Mouse (Mus musculus): ENCODE results near the gene Mcm3ap. TPM values are rescaled to one million over a fixed set of nuclear protein-coding genes. Genes with fewer than 3 reads are reported as not detected.

The Mcm3ap gene
- polyA plus RNA-seq, 1 experiment from 2014 or later = 80.0 TPM

DNA sequence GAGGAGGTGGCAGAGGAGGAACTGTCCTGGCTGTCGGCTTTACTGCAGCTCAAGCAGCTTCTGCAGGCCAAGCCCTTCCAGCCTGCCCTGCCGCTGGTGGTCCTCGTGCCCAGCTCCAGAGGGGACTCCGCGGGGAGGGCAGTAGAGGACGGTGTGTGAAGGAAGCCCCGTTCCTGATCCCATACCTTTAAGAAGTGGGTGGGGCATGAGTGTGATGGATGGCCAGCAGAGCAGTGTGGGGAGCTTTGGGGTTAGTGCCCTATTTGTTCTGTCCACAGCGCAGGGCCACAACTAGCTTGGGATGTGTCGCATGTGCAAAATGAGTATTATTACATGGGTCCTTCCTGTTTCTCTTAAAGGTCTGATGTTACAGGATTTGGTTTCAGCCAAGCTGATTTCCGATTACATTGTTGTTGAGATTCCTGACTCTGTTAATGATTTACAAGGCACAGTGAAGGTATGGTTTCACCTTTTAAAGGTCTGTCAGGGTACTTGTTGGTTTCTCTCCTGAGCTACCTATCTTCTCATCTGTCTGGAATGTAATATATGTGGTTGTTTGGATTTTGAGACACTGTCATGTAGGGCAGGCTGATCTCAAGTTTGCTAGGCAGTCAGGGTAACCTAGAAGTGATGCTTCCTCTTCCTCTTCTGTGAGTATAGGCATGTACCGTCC, 35.7 kb downstream of the Mcm3ap start:
- H3K4me1 ChIP-seq = no peaks in the 10 kb centered on the region
- H3K27ac ChIP-seq = no peak overlapping the region
- H3K27me3 ChIP-seq = no peaks in the 10 kb centered on the region
- no peak for ATAC-seq (ENCODE audit: insufficient number of reproducible peaks, insufficient read depth, low FRiP score, low TSS enrichment)
- no peak overlapping the region for H3K4me2 ChIP-seq (replicated peaks)
- H3K4me3 ChIP-seq = no peak overlapping the region
- WGBS = 88% methylated on average over 11 of the region's 11 CpGs
- H3K9ac ChIP-seq = no peak overlapping the region
- peaks cover 88% of the 10 kb centered on the region for H3K36me3 ChIP-seq
- no peaks in the 10 kb centered on the region for H3K9me3 ChIP-seq

GRCm38 (mm10) chr10:76505865-76506264, 37.1 kb downstream of the Mcm3ap start:
- no peaks in the 10 kb centered on the region for H3K9me3 ChIP-seq
- H3K36me3 ChIP-seq = peaks cover 87% of the 10 kb centered on the region
- no peak overlapping the region for H3K4me3 ChIP-seq
- no peaks in the 10 kb centered on the region for H3K4me1 ChIP-seq
- no peaks in the 10 kb centered on the region for H3K27me3 ChIP-seq
- ATAC-seq (ENCODE audit: insufficient number of reproducible peaks, insufficient read depth, low FRiP score, low TSS enrichment) = no peak
- no peak overlapping the region for H3K9ac ChIP-seq
- no peak overlapping the region for H3K27ac ChIP-seq
- WGBS = 89% methylated on average over 7 of the region's 7 CpGs
- no peak overlapping the region for H3K4me2 ChIP-seq (replicated peaks)

DNA sequence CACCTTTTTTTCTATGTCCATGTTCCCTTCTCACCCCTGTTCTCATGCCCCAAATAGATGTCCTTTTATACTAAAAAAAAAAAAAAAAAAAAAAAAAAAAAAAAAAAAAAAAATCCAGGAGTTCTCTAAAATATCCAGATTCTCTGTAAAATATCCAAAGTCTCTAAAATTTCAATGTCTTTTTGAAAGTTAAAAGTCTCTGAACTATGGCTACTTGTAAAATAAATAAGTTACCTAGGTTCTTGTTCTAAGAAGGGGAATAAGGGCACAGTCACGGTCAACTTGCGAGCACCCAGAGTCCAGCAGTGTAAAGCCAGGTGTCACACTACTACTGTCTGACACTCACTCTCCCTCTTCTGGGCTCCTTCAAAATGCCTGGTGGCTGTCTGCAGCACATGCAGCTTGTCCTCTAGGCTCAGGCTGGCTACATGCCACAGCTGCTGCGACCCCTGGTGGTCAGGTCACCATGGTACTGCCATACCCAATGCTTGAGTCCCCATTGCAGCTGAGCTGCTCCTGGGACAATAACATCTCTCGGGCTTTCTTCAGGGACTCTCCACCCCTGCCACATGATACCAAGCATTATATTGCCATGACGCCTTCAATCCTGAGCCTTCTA, 44.3 kb downstream of the Mcm3ap start:
- Histone ChIP-seq H3K9ac (no peak overlapping the region), H3K4me2 (replicated peaks) (no peak overlapping the region), H3K36me3 (peaks cover 76% of the 10 kb centered on the region), H3K27me3 (no peaks in the 10 kb centered on the region), H3K4me1 (no peaks in the 10 kb centered on the region), H3K27ac (no peak overlapping the region), H3K4me3 (no peak overlapping the region), H3K9me3 (no peaks in the 10 kb centered on the region)
- WGBS = 43% methylated on average over 5 of the region's 5 CpGs
- ATAC-seq (ENCODE audit: insufficient number of reproducible peaks, insufficient read depth, low FRiP score, low TSS enrichment) = 0 out of 2 replicates have a peak, but pooled peaks have one; percentile 41

DNA sequence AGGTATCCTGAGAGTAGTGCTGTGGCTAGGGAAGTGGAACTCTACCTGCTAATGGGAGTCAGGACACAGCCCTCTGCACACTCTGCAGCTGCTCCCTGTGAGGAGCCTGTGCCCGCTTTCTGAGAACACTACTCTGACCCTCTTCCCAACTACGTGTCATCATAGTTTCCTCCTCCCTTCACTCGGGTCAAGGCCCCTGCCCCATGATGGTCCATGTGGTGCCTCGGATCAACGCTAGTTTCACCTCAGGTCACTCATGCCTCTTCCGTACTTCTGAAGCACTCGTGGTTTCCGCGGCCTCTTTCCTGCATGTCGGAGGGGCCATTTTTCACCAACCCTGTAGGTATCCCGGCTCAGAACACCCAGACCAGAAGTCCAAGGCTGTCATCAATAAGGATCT, 62.2 kb downstream of the Mcm3ap start:
- Histone ChIP-seq H3K4me1 (peaks cover 10% of the 10 kb centered on the region; the same call in 1 of the 2 replicates), H3K27me3 (no peaks in the 10 kb centered on the region), H3K9me3 (no peaks in the 10 kb centered on the region), H3K36me3 (peaks cover 24% of the 10 kb centered on the region), H3K4me3 (peak overlapping the region; percentile 71), H3K27ac (0 out of 2 replicates have a peak overlapping the region, but pooled peaks have one; percentile 83), H3K9ac (peak overlapping the region; percentile 28; the same call in 1 of the 2 replicates), H3K4me2 (replicated peaks) (peak overlapping the region; percentile 84)
- peak; percentile 60 for ATAC-seq (ENCODE audit: insufficient number of reproducible peaks, insufficient read depth, low FRiP score, low TSS enrichment)
- 1% methylated on average over 11 of the region's 11 CpGs for WGBS

DNA sequence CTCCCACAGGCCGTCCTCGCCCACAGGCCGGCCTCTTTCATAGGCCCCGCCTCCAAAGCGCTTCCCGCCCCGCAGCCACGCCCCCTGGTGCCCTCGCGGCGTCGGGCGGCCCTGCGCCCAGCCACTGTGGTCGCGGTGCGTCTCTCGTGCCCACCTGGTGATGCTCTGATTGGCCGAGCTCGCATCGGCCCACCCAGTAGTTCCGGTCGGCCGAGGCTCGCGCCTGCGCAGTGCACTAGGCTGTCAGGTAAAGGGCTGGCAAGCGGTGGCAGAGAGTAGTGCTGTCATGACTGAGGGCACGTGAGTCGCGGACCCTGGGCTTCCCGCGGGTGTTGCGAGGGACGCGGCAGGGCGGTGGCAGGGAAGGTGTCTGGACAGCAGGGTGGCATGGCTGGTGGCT, 62.6 kb downstream of the Mcm3ap start, which contains the start of gene Lss:
Gene Lss, plus strand, starts transcription at position 214 of the 400 bp plus-strand sequence.
- WGBS = under 1% methylated on average over 37 of the region's 37 CpGs
- H3K4me2 ChIP-seq (replicated peaks) = peak within 1 kb of the TSS; percentile 84
- H3K9me3 ChIP-seq = no peaks in the 10 kb centered on the region
- H3K9ac ChIP-seq = peak within 1 kb of the TSS; percentile 68
- H3K27me3 ChIP-seq = no peaks in the 10 kb centered on the region
- peak within 1 kb of the TSS; percentile 71 for H3K4me3 ChIP-seq
- H3K4me1 ChIP-seq = peaks cover 10% of the 10 kb centered on the region; the same call in 1 of the 2 replicates
- H3K36me3 ChIP-seq = peaks cover 28% of the 10 kb centered on the region
- peak; percentile 99 for ATAC-seq (ENCODE audit: insufficient number of reproducible peaks, insufficient read depth, low FRiP score, low TSS enrichment)
- peak within 1 kb of the TSS; percentile 83 for H3K27ac ChIP-seq

DNA sequence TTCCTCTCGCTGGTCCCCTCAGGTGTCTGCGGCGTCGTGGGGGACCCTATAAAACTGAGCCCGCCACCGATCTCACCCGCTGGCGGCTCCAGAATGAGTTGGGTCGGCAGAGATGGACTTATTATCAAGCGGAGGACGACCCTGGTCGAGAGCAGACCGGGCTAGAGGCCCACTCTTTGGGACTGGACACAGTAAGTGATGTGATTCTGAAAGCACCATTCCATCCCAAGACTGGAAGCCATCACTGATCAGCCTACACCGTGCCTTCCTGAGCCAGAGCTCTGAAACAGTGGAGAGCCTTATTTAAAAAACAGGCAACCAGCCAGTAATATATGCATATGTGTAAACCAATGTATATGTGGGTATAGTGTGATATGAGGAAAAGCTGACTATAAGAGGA, 63.1 kb downstream of the Mcm3ap start:
- 3% methylated on average over 14 of the region's 14 CpGs for WGBS
- Histone ChIP-seq H3K9me3 (no peaks in the 10 kb centered on the region), H3K4me2 (replicated peaks) (peak overlapping the region; percentile 84), H3K36me3 (peaks cover 33% of the 10 kb centered on the region), H3K4me1 (peaks cover 10% of the 10 kb centered on the region; the same call in 1 of the 2 replicates), H3K4me3 (peak overlapping the region; percentile 71), H3K27me3 (no peaks in the 10 kb centered on the region), H3K9ac (peak overlapping the region; percentile 68), H3K27ac (peak overlapping the region; percentile 83)
- ATAC-seq (ENCODE audit: insufficient number of reproducible peaks, insufficient read depth, low FRiP score, low TSS enrichment) = peak; percentile 25

GRCm38 (mm10) chr10:76535526-76535925, 66.8 kb downstream of the Mcm3ap start:
- Histone ChIP-seq H3K27ac (no peak overlapping the region), H3K4me1 (peaks cover 9% of the 10 kb centered on the region; the same call in 1 of the 2 replicates), H3K4me3 (no peak overlapping the region), H3K4me2 (replicated peaks) (no peak overlapping the region), H3K27me3 (no peaks in the 10 kb centered on the region), H3K36me3 (peaks cover 68% of the 10 kb centered on the region), H3K9ac (no peak overlapping the region), H3K9me3 (no peaks in the 10 kb centered on the region)
- WGBS = 93% methylated on average over 7 of the region's 7 CpGs
- no peak for ATAC-seq (ENCODE audit: insufficient number of reproducible peaks, insufficient read depth, low FRiP score, low TSS enrichment)

DNA sequence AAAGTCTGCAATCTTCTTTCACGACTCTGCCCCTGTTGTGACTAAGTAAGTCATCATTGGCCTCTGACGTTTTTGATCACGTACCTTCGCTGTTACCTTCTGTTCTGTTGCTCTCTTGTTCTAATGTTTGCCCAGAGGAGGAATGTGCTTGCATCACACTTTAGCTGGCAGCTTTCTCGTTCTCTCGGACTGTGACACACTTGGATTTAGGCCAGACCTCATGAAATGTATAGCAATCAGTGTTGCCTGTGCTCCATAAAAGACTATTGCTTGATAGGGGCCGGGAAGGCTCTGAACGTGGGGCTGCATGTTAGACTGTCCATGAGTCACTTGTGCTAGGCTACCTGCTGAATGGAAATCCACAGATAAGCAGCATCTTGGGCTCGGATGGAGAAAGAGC, 68.9 kb downstream of the Mcm3ap start:
- no peak overlapping the region for H3K27ac ChIP-seq
- no peak for ATAC-seq (ENCODE audit: insufficient number of reproducible peaks, insufficient read depth, low FRiP score, low TSS enrichment)

GRCm38 (mm10) chr10:76541336-76542085, 72.8 kb downstream of the Mcm3ap start:
- 94% methylated on average over 11 of the region's 11 CpGs for WGBS
- Histone ChIP-seq H3K27ac (no peak overlapping the region), H3K36me3 (peaks cover 98% of the 10 kb centered on the region), H3K9ac (no peak overlapping the region; the same call in 1 of the 2 replicates), H3K4me2 (replicated peaks) (no peak overlapping the region), H3K27me3 (no peaks in the 10 kb centered on the region), H3K4me1 (no peaks in the 10 kb centered on the region), H3K4me3 (no peak overlapping the region), H3K9me3 (no peaks in the 10 kb centered on the region)
- no peak for ATAC-seq (ENCODE audit: insufficient number of reproducible peaks, insufficient read depth, low FRiP score, low TSS enrichment)

More for the DNA sequence above, 68.9 kb downstream of the Mcm3ap start:
- WGBS = 85% methylated on average over 9 of the region's 9 CpGs
- H3K9ac ChIP-seq = no peak overlapping the region
- H3K27me3 ChIP-seq = no peaks in the 10 kb centered on the region
- no peaks in the 10 kb centered on the region for H3K9me3 ChIP-seq
- H3K4me1 ChIP-seq = peaks cover 4% of the 10 kb centered on the region; the same call in 1 of the 2 replicates
- no peak overlapping the region for H3K4me3 ChIP-seq
- H3K36me3 ChIP-seq = peaks cover 89% of the 10 kb centered on the region
- H3K4me2 ChIP-seq (replicated peaks) = no peak overlapping the region

- Histone ChIP-seq H3K9me3 (no peaks in the 10 kb centered on the region), H3K36me3 (peaks cover 97% of the 10 kb centered on the region), H3K4me3 (no peak overlapping the region), H3K4me2 (replicated peaks) (no peak overlapping the region), H3K27ac (no peak overlapping the region), H3K27me3 (no peaks in the 10 kb centered on the region), H3K4me1 (no peaks in the 10 kb centered on the region), H3K9ac (no peak overlapping the region)
- ATAC-seq (ENCODE audit: insufficient number of reproducible peaks, insufficient read depth, low FRiP score, low TSS enrichment) = no peak
- 87% methylated on average over 10 of the region's 10 CpGs for WGBS
Observed at GRCm38 (mm10) chr10:76542636-76543375, 74.1 kb downstream of the Mcm3ap start.

DNA sequence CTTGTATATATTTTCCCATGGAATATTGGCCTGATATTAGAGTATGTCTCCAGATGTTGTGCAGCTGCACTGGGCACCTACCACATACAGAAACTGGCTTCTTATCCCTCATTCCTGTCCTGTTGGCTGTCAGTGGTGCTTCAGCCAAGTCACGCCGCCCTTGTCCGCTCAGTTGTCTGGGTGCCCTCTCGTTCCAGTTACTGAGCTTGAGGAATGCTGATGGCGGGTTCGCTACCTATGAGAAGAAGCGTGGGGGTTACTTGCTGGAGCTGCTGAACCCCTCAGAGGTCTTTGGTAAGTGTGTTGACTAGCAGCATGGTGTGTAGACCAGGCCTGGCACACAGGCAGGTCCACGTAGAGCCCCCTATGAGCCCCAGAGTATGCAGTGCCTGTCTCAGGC, 77.8 kb downstream of the Mcm3ap start:
- Histone ChIP-seq H3K4me2 (replicated peaks) (no peak overlapping the region), H3K27me3 (no peaks in the 10 kb centered on the region), H3K4me1 (no peaks in the 10 kb centered on the region), H3K9me3 (no peaks in the 10 kb centered on the region), H3K27ac (no peak overlapping the region), H3K9ac (no peak overlapping the region), H3K36me3 (peaks cover 97% of the 10 kb centered on the region), H3K4me3 (no peak overlapping the region)
- WGBS = 95% methylated on average over 8 of the region's 8 CpGs
- no peak for ATAC-seq (ENCODE audit: insufficient number of reproducible peaks, insufficient read depth, low FRiP score, low TSS enrichment)

Measured in embryonic facial prominence, embryonic 12.5 days (tissue).